Mouse (Mus musculus) thymus, postnatal 0 days (tissue): ENCODE results near the gene Scgb1b30. TPM values are rescaled to one million over a fixed set of nuclear protein-coding genes. Genes with fewer than 3 reads are reported as not detected.

Experiments
- polyA plus RNA-seq: library from polyadenylated mRNA; unstranded; fragments of >200 nt; fragmentation: Nextera tagmentation; extraction: Ambion mirVana; gene quantifications from 2 replicates; pipeline ENCODE4 v1.2.1, GENCODE M21; 2015

Gene Scgb1b30
- polyA plus RNA-seq, 1 experiment from 2014 or later: not detected

Other genes starting within 250 kb of the Scgb1b30 start
- not detected in 2 replicates for gene Scgb2b26, start 150.4 kb upstream of the Scgb1b30 start, polyA plus RNA-seq
- not detected in 2 replicates for gene Scgb2b27, start 81.5 kb upstream of the Scgb1b30 start, polyA plus RNA-seq
- gene Scgb1b27, start 73.9 kb upstream of the Scgb1b30 start, polyA plus RNA-seq: 0.39 TPM in 1 of 2 replicates, not detected in the other
- 0.53 and 1.0 TPM in 2 replicates for gene Wtip, start 37.8 kb downstream of the Scgb1b30 start, polyA plus RNA-seq
- gene Uba2, start 74.2 kb downstream of the Scgb1b30 start, polyA plus RNA-seq: 191 and 193 TPM in 2 replicates
- gene Pdcd2l, start 101.2 kb downstream of the Scgb1b30 start, polyA plus RNA-seq: 54.2 and 62.3 TPM in 2 replicates
- 232 and 238 TPM in 2 replicates for gene Gpi1, start 134.9 kb downstream of the Scgb1b30 start, polyA plus RNA-seq
- not detected in 2 replicates for gene Gm6096, start 155.6 kb downstream of the Scgb1b30 start, polyA plus RNA-seq
- gene 4931406P16Rik, start 218.1 kb downstream of the Scgb1b30 start, polyA plus RNA-seq: 13.9 and 15.5 TPM in 2 replicates